ENCODE assay signal across 14 mouse cellular contexts in the genomic region with DNA sequence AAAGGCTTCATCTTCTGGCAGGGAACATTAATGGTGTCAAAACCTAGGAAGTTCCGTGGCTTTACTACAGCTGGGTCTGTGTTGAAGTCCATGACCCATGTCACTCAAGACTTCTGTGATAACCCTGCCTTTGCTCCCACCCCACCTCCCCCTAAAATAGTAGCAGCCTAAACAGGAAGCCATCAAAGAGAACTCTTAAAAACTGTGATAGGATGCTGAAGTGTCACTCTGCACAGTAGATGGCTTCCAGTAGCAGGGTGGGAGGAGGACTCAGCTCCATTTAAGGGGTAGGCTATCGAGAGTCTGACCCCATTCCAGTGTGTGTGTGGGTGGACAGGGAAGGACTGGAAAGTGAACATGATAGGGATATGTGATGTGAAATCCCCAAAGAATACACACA. TPM values are rescaled to one million over a fixed set of nuclear protein-coding genes. Genes with fewer than 3 reads are reported as not detected.
DNase-seq lines count a peak whose midpoint lies in the region; ATAC-seq and TF ChIP-seq lines count a peak whose summit lies in the region.
"Had no signal": no experiment of that assay in that cellular context is flagged by ENCODE, and none has a peak within 500 bp of the region (broad histone marks: within the 10 kb centered on the region; RNA-seq: fewer than 3 reads in every experiment).

No protein-coding gene starts in this region.

- no peak overlapping the region for H3K9ac ChIP-seq in heart, embryonic 11.5 days (ENCODE audit: low read depth, low read length)
- H3K9ac ChIP-seq in lung, postnatal 0 days (replicated peaks; ENCODE audit: low read depth), result no peak overlapping the region
- no peak overlapping the region for H3K9ac ChIP-seq in heart, embryonic 14.5 days (ENCODE audit: low read length)
- no peak overlapping the region for H3K9ac ChIP-seq in midbrain, embryonic 13.5 days (replicated peaks)
- H3K9ac ChIP-seq: limb, embryonic 13.5 days; lung, embryonic 15.5 days; neural tube, embryonic 13.5 days had no signal

- H3K27ac ChIP-seq in heart, embryonic 11.5 days (ENCODE audit: low read depth, low read length), result peak overlapping the region; percentile 74; the same call in 1 of the 2 replicates
- H3K27ac ChIP-seq in lung, postnatal 0 days (ENCODE audit: low read length), result no peak overlapping the region
- H3K27ac ChIP-seq in heart, embryonic 14.5 days (replicated peaks in 1 of 2; ENCODE audit: control insufficient read depth in 1 of 2, insufficient read depth in 1 of 2, low read depth in 2 of 2, low read length in 2 of 2), result peak overlapping the region; percentile 81 to 91
- H3K27ac ChIP-seq in midbrain, embryonic 13.5 days, result no peak overlapping the region
- H3K27ac ChIP-seq: forebrain, embryonic 10.5 days; limb, embryonic 13.5 days; lung, embryonic 15.5 days; neural tube, embryonic 13.5 days had no signal

- 0 out of 2 replicates have a peak, but pooled peaks have one; percentile 52 for ATAC-seq in heart, embryonic 11.5 days (replicated peaks; ENCODE audit: insufficient number of reproducible peaks, low FRiP score, low TSS enrichment)
- no peak for ATAC-seq in lung, postnatal 0 days
- ATAC-seq in heart, embryonic 14.5 days (ENCODE audit: insufficient number of reproducible peaks, insufficient read depth, low FRiP score, low read depth), result peak; percentile 70
- no peak for ATAC-seq in midbrain, embryonic 13.5 days
- ATAC-seq: midbrain, embryonic 16.5 days had no signal

- intact Hi-C loops in heart, postnatal 14 days (cut with DNase I), result no loop called here

- no peaks in the 10 kb centered on the region for H3K36me3 ChIP-seq in heart, embryonic 11.5 days (ENCODE audit: control insufficient read depth, insufficient read depth, low read length)
- H3K36me3 ChIP-seq in lung, postnatal 0 days (ENCODE audit: insufficient read depth, low read length), result no peaks in the 10 kb centered on the region
- H3K36me3 ChIP-seq in heart, embryonic 14.5 days (ENCODE audit: control insufficient read depth, insufficient read depth, low read length), result 0 out of 2 replicates have a peak, but pooled peaks cover 2% of the 10 kb centered on the region
- no peaks in the 10 kb centered on the region for H3K36me3 ChIP-seq in midbrain, embryonic 13.5 days
- H3K36me3 ChIP-seq: limb, embryonic 13.5 days; lung, embryonic 15.5 days had no signal

- peaks cover 26% of the 10 kb centered on the region for H3K4me1 ChIP-seq in heart, embryonic 11.5 days (ENCODE audit: control insufficient read depth, insufficient read depth, low read length)
- H3K4me1 ChIP-seq in lung, postnatal 0 days (ENCODE audit: insufficient read depth, low read depth, low read length), result no peaks in the 10 kb centered on the region
- peaks cover 13 to 25% of the 10 kb centered on the region in 2 experiments for H3K4me1 ChIP-seq in heart, embryonic 14.5 days (ENCODE audit: control insufficient read depth in 2 of 2, insufficient read depth in 2 of 2, low read length in 2 of 2)
- peaks cover 5% of the 10 kb centered on the region; the same call in 1 of the 2 replicates for H3K4me1 ChIP-seq in midbrain, embryonic 13.5 days (replicated peaks)
- H3K4me1 ChIP-seq: limb, embryonic 13.5 days had no signal

- H3K27me3 ChIP-seq in heart, embryonic 11.5 days (ENCODE audit: control insufficient read depth, insufficient read depth, low read length), result no peaks in the 10 kb centered on the region
- H3K27me3 ChIP-seq in lung, postnatal 0 days (replicated peaks; ENCODE audit: insufficient read depth, low read length), result no peaks in the 10 kb centered on the region
- no peaks in the 10 kb centered on the region for H3K27me3 ChIP-seq in heart, embryonic 14.5 days (ENCODE audit: control insufficient read depth, insufficient read depth, low read length)
- no peaks in the 10 kb centered on the region for H3K27me3 ChIP-seq in midbrain, embryonic 13.5 days
- H3K27me3 ChIP-seq: limb, embryonic 13.5 days; lung, embryonic 15.5 days; neural tube, embryonic 13.5 days had no signal

- H3K4me2 ChIP-seq in heart, embryonic 11.5 days, result peak overlapping the region; percentile 38
- H3K4me2 ChIP-seq in lung, postnatal 0 days (replicated peaks; ENCODE audit: low read depth, low read length), result no peak overlapping the region
- H3K4me2 ChIP-seq in heart, embryonic 14.5 days (ENCODE audit: low read length), result peak overlapping the region; percentile 51
- no peak overlapping the region for H3K4me2 ChIP-seq in midbrain, embryonic 13.5 days (replicated peaks)
- H3K4me2 ChIP-seq: limb, embryonic 13.5 days; lung, embryonic 15.5 days; neural tube, embryonic 13.5 days had no signal

- H3K9me3 ChIP-seq in heart, embryonic 11.5 days (replicated peaks; ENCODE audit: control insufficient read depth, low read length), result no peaks in the 10 kb centered on the region
- no peaks in the 10 kb centered on the region for H3K9me3 ChIP-seq in lung, postnatal 0 days (ENCODE audit: low read length)
- H3K9me3 ChIP-seq in heart, embryonic 14.5 days (ENCODE audit: control insufficient read depth, low read length), result no peaks in the 10 kb centered on the region
- H3K9me3 ChIP-seq in midbrain, embryonic 13.5 days, result no peaks in the 10 kb centered on the region
- H3K9me3 ChIP-seq: forebrain, embryonic 10.5 days; limb, embryonic 13.5 days; lung, embryonic 15.5 days; neural tube, embryonic 13.5 days had no signal

- WGBS in heart, embryonic 11.5 days (ENCODE audit: insufficient replicate concordance), result 18% methylated on average over 2 of the region's 2 CpGs
- WGBS in lung, postnatal 0 days, result 31% methylated on average over 2 of the region's 2 CpGs
- 0% methylated on average over 2 of the region's 2 CpGs for WGBS in heart, embryonic 14.5 days
- 86% methylated on average over 2 of the region's 2 CpGs for WGBS in midbrain, embryonic 13.5 days

- H3K4me3 ChIP-seq in heart, embryonic 11.5 days (ENCODE audit: low read depth, low read length), result no peak overlapping the region
- no peak overlapping the region for H3K4me3 ChIP-seq in lung, postnatal 0 days (ENCODE audit: low read depth, low read length)
- no peak overlapping the region for H3K4me3 ChIP-seq in heart, embryonic 14.5 days (ENCODE audit: control insufficient read depth in 1 of 2, insufficient read depth in 1 of 2, low read depth in 1 of 2, low read length in 2 of 2)
- no peak overlapping the region for H3K4me3 ChIP-seq in midbrain, embryonic 13.5 days (replicated peaks)
- H3K4me3 ChIP-seq: forebrain, embryonic 10.5 days; limb, embryonic 13.5 days; lung, embryonic 15.5 days; neural tube, embryonic 13.5 days had no signal

- TF ChIP-seq EP300 in lung, postnatal 0 days (IDR thresholded peaks at IDR 0.05), result no peak

- no peak for DNase-seq in heart, postnatal 14 days
- peak; percentile 12 for DNase-seq in lung, postnatal 10 days
- no peak for DNase-seq in lung, postnatal 0 days (ENCODE audit: low spot score)
- DNase-seq in thymus, postnatal 25 days, result peak; percentile 43
- DNase-seq in right cerebral cortex, postnatal 10 days (ENCODE audit: low spot score in 2 of 2), result no peak
- DNase-seq: cerebellum, adult 18-20 months had no signal

- no peak for TF ChIP-seq CTCF in lung, postnatal 0 days (IDR thresholded peaks at IDR 0.05)

RNA-seq across cellular contexts. Expression of gene Ndrg3, which starts 16.9 kb away (rescaled TPM):
- polyA plus RNA-seq in heart, embryonic 11.5 days (2014; fragmentation: Nextera tagmentation; extraction: Ambion mirVana), result 34.4 and 38.1 TPM in 2 replicates
- total RNA-seq in heart, postnatal 14 days (2021), result 10 to 100 TPM; 23.3 to 24.5 TPM
- 22.8 and 25.4 TPM in 2 replicates for polyA plus RNA-seq in lung, postnatal 0 days (2015; fragmentation: Nextera tagmentation; extraction: Ambion mirVana)
- polyA plus RNA-seq in heart, embryonic 14.5 days (2014; fragmentation: Nextera tagmentation; extraction: Ambion mirVana), result 32.0 and 32.9 TPM in 2 replicates
- 81.4 and 81.6 TPM in 2 replicates for polyA plus RNA-seq in midbrain, embryonic 13.5 days (2015; fragmentation: Nextera tagmentation; extraction: Ambion mirVana)

RNA-seq across cellular contexts. Expression of gene Dsn1, which starts 32.0 kb away (rescaled TPM):
- polyA plus RNA-seq in heart, embryonic 11.5 days (2014; fragmentation: Nextera tagmentation; extraction: Ambion mirVana), result 38.4 and 48.4 TPM in 2 replicates
- 1 to 10 TPM; 3.9 to 4.1 TPM for total RNA-seq in heart, postnatal 14 days (2021)
- 7.2 and 9.5 TPM in 2 replicates for polyA plus RNA-seq in lung, postnatal 0 days (2015; fragmentation: Nextera tagmentation; extraction: Ambion mirVana)
- 35.9 and 36.8 TPM in 2 replicates for polyA plus RNA-seq in heart, embryonic 14.5 days (2014; fragmentation: Nextera tagmentation; extraction: Ambion mirVana)
- polyA plus RNA-seq in midbrain, embryonic 13.5 days (2015; fragmentation: Nextera tagmentation; extraction: Ambion mirVana), result 18.0 and 18.7 TPM in 2 replicates

Comparison
In these comparisons a context has a peak if more than half of its experiments do, and no peak if none do; other contexts are left out.
1. DNase-seq: peak in lung, postnatal 10 days (single experiment) and thymus, postnatal 25 days (single experiment); none in heart, postnatal 14 days (0 of 2), lung, postnatal 0 days (single experiment) and right cerebral cortex, postnatal 10 days (0 of 2).
2. ATAC-seq: peak in heart, embryonic 11.5 days (single experiment) and heart, embryonic 14.5 days (single experiment); none in lung, postnatal 0 days (single experiment) and midbrain, embryonic 13.5 days (single experiment).
3. H3K27ac ChIP-seq: peak in heart, embryonic 11.5 days (single experiment) and heart, embryonic 14.5 days (2 of 2); none in lung, postnatal 0 days (single experiment) and midbrain, embryonic 13.5 days (single experiment).
4. H3K4me2 ChIP-seq: peak in heart, embryonic 11.5 days (single experiment) and heart, embryonic 14.5 days (single experiment); none in lung, postnatal 0 days (single experiment) and midbrain, embryonic 13.5 days (single experiment).